Mouse (Mus musculus): ENCODE results near the gene Olfr763. TPM values are rescaled to one million over a fixed set of nuclear protein-coding genes. Genes with fewer than 3 reads are reported as not detected.
"Not testable (repeated sequence)": the region's sequence is repeated elsewhere in the genome, so short reads cannot be mapped to it uniquely, and the experiment has no call there.

Olfr763 gene
- polyA plus RNA-seq, 1 experiment from 2014 or later = not detected

GRCm38 (mm10) chr10:128995796-128996195 lies 14.8 kb upstream of the Olfr763 start:
- H3K9me3 ChIP-seq = no peaks in the 10 kb centered on the region
- no peak overlapping the region for H3K27ac ChIP-seq (replicated peaks)
- no peaks in the 10 kb centered on the region for H3K36me3 ChIP-seq
- H3K4me2 ChIP-seq (replicated peaks) = no peak overlapping the region
- ATAC-seq (replicated peaks) = no peak
- WGBS = 100% methylated on average over 1 of the region's 1 CpGs
- H3K4me3 ChIP-seq = no peak overlapping the region
- no peak overlapping the region for H3K9ac ChIP-seq (replicated peaks)
- H3K27me3 ChIP-seq = no peaks in the 10 kb centered on the region
- H3K4me1 ChIP-seq = no peaks in the 10 kb centered on the region

DNA sequence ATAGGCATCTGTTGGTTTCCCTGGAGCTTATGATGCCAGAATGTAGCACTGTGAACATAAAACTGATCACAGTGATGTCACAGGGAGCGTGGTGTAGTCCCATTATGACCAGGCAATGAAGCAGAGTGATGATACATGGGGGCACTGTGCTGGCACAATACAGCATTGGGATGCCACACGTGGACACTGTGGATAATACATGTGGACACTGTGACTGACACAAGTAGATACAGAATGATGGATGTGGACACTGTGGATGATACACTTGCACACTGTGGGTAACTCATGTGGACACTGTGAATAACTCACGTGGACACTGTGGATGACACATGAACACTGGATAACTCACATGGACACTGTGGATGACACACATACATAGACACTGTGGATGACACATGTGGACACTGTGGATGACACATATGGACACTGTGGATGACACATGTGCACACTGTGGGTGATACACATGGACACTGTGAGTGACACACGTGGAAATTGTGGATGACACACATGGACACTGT lies 14.0 kb upstream of the Olfr763 start:
- WGBS = 78% methylated on average over 4 of the region's 4 CpGs
- no peak overlapping the region for H3K4me2 ChIP-seq (replicated peaks)
- no peaks in the 10 kb centered on the region for H3K9me3 ChIP-seq
- no peak for ATAC-seq (replicated peaks)
- no peaks in the 10 kb centered on the region for H3K36me3 ChIP-seq
- no peak overlapping the region for H3K27ac ChIP-seq (replicated peaks)
- no peak overlapping the region for H3K4me3 ChIP-seq
- no peak overlapping the region for H3K9ac ChIP-seq (replicated peaks)
- no peaks in the 10 kb centered on the region for H3K27me3 ChIP-seq
- H3K4me1 ChIP-seq = no peaks in the 10 kb centered on the region

GRCm38 (mm10) chr10:129004032-129004920 lies 6.3 kb upstream of the Olfr763 start:
- Histone ChIP-seq H3K36me3 (no peaks in the 10 kb centered on the region), H3K4me2 (replicated peaks) (no peak overlapping the region), H3K9me3 (no peaks in the 10 kb centered on the region), H3K9ac (replicated peaks) (no peak overlapping the region), H3K27me3 (no peaks in the 10 kb centered on the region), H3K4me3 (no peak overlapping the region), H3K4me1 (no peaks in the 10 kb centered on the region), H3K27ac (replicated peaks) (no peak overlapping the region)
- 71% methylated on average over 14 of the region's 14 CpGs for WGBS
- no peak for ATAC-seq (replicated peaks)

DNA sequence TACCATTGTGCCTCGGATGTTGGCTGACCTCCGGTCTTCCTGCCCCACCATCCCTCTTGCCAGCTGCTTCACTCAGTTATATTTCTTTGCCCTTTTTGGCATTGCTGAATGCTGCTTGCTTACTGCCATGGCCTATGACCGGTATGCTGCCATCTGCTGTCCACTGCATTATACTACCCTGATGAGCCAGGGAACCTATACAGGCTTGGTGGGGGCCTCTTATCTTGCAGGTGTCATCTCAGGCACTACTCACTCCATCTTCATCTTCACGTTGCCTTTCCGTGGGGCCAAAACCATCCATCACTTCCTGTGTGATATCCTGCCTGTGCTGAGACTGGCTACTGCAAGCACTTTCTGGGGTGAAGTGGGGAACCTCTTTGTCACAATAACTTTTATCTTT lies 920 bp downstream of the Olfr763 start:
- 83% methylated on average over 2 of the region's 5 CpGs for WGBS
- H3K4me2 ChIP-seq (replicated peaks); H3K36me3 ChIP-seq; H3K27me3 ChIP-seq; ATAC-seq (replicated peaks); H3K27ac ChIP-seq (replicated peaks); H3K9me3 ChIP-seq; H3K9ac ChIP-seq (replicated peaks); H3K4me3 ChIP-seq; H3K4me1 ChIP-seq: not testable (repeated sequence)

- no peak for ATAC-seq (replicated peaks)
- H3K27me3 ChIP-seq = no peaks in the 10 kb centered on the region
- H3K27ac ChIP-seq (replicated peaks) = no peak overlapping the region
Observed at GRCm38 (mm10) chr10:129014477-129014876, 3.9 kb downstream of the Olfr763 start.

GRCm38 (mm10) chr10:129023319-129023718 lies 12.7 kb downstream of the Olfr763 start:
- Histone ChIP-seq H3K4me2 (replicated peaks) (no peak overlapping the region), H3K9ac (replicated peaks) (no peak overlapping the region), H3K27ac (replicated peaks) (no peak overlapping the region), H3K27me3 (no peaks in the 10 kb centered on the region), H3K36me3 (no peaks in the 10 kb centered on the region), H3K9me3 (no peaks in the 10 kb centered on the region), H3K4me1 (no peaks in the 10 kb centered on the region), H3K4me3 (no peak overlapping the region)
- ATAC-seq (replicated peaks) = no peak

More at GRCm38 (mm10) chr10:129014477-129014876, 3.9 kb downstream of the Olfr763 start:
- Histone ChIP-seq H3K4me1 (no peaks in the 10 kb centered on the region), H3K9me3 (no peaks in the 10 kb centered on the region), H3K9ac (replicated peaks) (no peak overlapping the region), H3K36me3 (no peaks in the 10 kb centered on the region), H3K4me2 (replicated peaks) (no peak overlapping the region), H3K4me3 (no peak overlapping the region)

DNA sequence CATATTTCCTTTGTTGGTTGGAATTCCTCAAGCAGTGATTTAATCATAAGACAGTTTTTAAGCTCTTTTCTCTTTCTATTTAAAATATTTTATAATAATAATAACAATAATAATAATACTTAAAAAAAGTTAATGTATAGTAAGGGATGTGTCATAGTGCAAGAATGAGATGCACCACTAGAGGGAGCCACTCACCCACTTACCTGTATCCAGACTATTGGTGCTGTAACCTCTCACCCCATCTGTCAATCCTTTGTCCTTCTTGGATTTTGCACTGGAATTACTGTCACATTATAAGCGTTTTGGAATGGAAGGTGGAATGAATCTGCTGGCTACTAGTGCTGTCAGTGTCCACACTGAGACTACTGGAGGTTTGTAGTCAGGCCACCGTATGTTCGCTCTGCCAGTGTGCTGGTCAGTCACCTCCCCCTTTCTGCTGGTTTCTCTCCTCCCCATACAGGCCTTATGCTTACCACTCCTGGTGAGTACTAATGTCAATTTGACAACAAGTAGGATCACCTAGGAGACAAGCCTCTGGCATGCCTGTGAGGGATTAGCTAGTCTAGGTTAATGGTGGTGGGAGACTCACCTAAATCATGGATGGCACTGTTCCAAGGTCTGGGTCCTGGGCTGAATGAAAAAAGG lies 15.5 kb downstream of the Olfr763 start:
- Histone ChIP-seq H3K9ac (replicated peaks) (no peak overlapping the region), H3K4me1 (no peaks in the 10 kb centered on the region), H3K36me3 (no peaks in the 10 kb centered on the region), H3K9me3 (no peaks in the 10 kb centered on the region), H3K27ac (replicated peaks) (no peak overlapping the region), H3K4me3 (no peak overlapping the region), H3K4me2 (replicated peaks) (no peak overlapping the region), H3K27me3 (no peaks in the 10 kb centered on the region)
- 57% methylated on average over 3 of the region's 3 CpGs for WGBS
- ATAC-seq (replicated peaks) = peak; percentile 64; the same call in 1 of the 2 replicates

- no peaks in the 10 kb centered on the region for H3K9me3 ChIP-seq
- no peaks in the 10 kb centered on the region for H3K27me3 ChIP-seq
- no peak overlapping the region for H3K4me2 ChIP-seq (replicated peaks)
- no peak overlapping the region for H3K4me3 ChIP-seq
- H3K36me3 ChIP-seq = no peaks in the 10 kb centered on the region
- no peak for ATAC-seq (replicated peaks)
- 81% methylated on average over 2 of the region's 2 CpGs for WGBS
- H3K4me1 ChIP-seq = no peaks in the 10 kb centered on the region
- H3K9ac ChIP-seq (replicated peaks) = no peak overlapping the region
- H3K27ac ChIP-seq (replicated peaks) = no peak overlapping the region
Observed at GRCm38 (mm10) chr10:129028343-129028742, 17.8 kb downstream of the Olfr763 start.

- Histone ChIP-seq H3K4me3 (no peak within 1 kb of the TSS), H3K4me1 (no peaks in the 10 kb centered on the region), H3K27me3 (no peaks in the 10 kb centered on the region), H3K36me3 (no peaks in the 10 kb centered on the region), H3K27ac (replicated peaks) (no peak within 1 kb of the TSS), H3K9ac (replicated peaks) (no peak within 1 kb of the TSS), H3K9me3 (no peaks in the 10 kb centered on the region), H3K4me2 (replicated peaks) (no peak within 1 kb of the TSS)
- ATAC-seq (replicated peaks) = no peak
- WGBS = 83% methylated on average over 3 of the region's 3 CpGs
Observed at GRCm38 (mm10) chr10:129039796-129040195, 29.2 kb downstream of the Olfr763 start, which contains the start of gene Olfr764-ps1. Gene Olfr764-ps1 (minus strand): TSS chr10:129039896.

GRCm38 (mm10) chr10:129049898-129050297 lies 39.3 kb downstream of the Olfr763 start, which contains the start of gene Olfr765:
Gene Olfr765 (minus strand): TSS chr10:129049998.
- H3K4me2 ChIP-seq (replicated peaks); H3K9ac ChIP-seq (replicated peaks); H3K27ac ChIP-seq (replicated peaks); H3K27me3 ChIP-seq; H3K9me3 ChIP-seq; ATAC-seq (replicated peaks); H3K36me3 ChIP-seq; H3K4me1 ChIP-seq; H3K4me3 ChIP-seq: not testable (repeated sequence)

Data from forebrain, embryonic 15.5 days (tissue).